Mouse (Mus musculus) forebrain, embryonic 11.5 days (tissue): ENCODE data around the gene Rap2a. TPM values are rescaled to one million over a fixed set of nuclear protein-coding genes. Genes with fewer than 3 reads are reported as not detected.

Experiments
- ATAC-seq: fragments of 200-750 bp; cut with Nextera tagmentation; replicated peaks from 2 replicates; pipeline ENCODE4 v1.8.0; 2017; ENCODE audit warnings: moderate TSS enrichment; ENCODE audit not compliant: low FRiP score
- DNase-seq: peaks from one replicate; pipeline ENCODE4 v3.0.0-alpha.2; 2017; ENCODE audit warnings: low spot score
- H3K27ac ChIP-seq: fragments of 300-500 bp; sonication (generic); 2 replicates; pipeline ENCODE4 v1.5.1; 2014; ENCODE audit warnings: low read depth, low read length
- H3K27me3 ChIP-seq: fragments of 300-500 bp; sonication (generic); 2 replicates; pipeline ENCODE4 v1.6.1; 2014; ENCODE audit warnings: mild to moderate bottlenecking, low read length, mixed read lengths; ENCODE audit not compliant: control insufficient read depth, insufficient read depth
- H3K36me3 ChIP-seq: fragments of 300-500 bp; sonication (generic); 2 replicates; pipeline ENCODE4 v1.6.1; 2014; ENCODE audit warnings: mild to moderate bottlenecking, low read length, moderate library complexity, mixed read lengths; ENCODE audit not compliant: control insufficient read depth, insufficient read depth
- H3K4me1 ChIP-seq: fragments of 300-500 bp; sonication (generic); replicated peaks from 2 replicates; pipeline ENCODE4 v1.6.1; 2014; ENCODE audit warnings: low read length, mixed read lengths; ENCODE audit not compliant: control insufficient read depth, insufficient read depth
- H3K4me2 ChIP-seq: fragments of 300-500 bp; sonication (generic); 2 replicates; pipeline ENCODE4 v1.6.1; 2014; ENCODE audit warnings: low read depth, mild to moderate bottlenecking, low read length, moderate library complexity, mixed read lengths; ENCODE audit not compliant: severe bottlenecking
- H3K4me3 ChIP-seq: fragments of 300-500 bp; sonication (generic); 2 replicates; pipeline ENCODE4 v1.5.1; 2014; ENCODE audit warnings: low read depth, low read length
- H3K9ac ChIP-seq: fragments of 300-500 bp; sonication (generic); 2 replicates; pipeline ENCODE4 v1.6.1; 2014; ENCODE audit warnings: low read length
- H3K9me3 ChIP-seq: fragments of 300-500 bp; sonication (generic); 2 replicates; pipeline ENCODE4 v1.6.1; 2016; ENCODE audit warnings: low read length, mixed read lengths; ENCODE audit not compliant: control insufficient read depth
- WGBS: fragments of 180-500 bp; shearing (Covaris S2); extraction: QIAGEN DNeasy Blood & Tissue Kit; methylation state at CpG from one replicate; pipeline ENCODE4 v1.1.7; 2014; 5-methylcytosine and 5-hydroxymethylcytosine counted together
- polyA plus RNA-seq: library from polyadenylated mRNA; unstranded; fragments of >200 nt; fragmentation: Nextera tagmentation; extraction: Ambion mirVana; gene quantifications from 2 replicates; pipeline ENCODE4 v1.2.1, GENCODE M21; 2014

Gene Rap2a
- polyA plus RNA-seq, 1 experiment from 2014 or later, result 21.7 TPM

DNA sequence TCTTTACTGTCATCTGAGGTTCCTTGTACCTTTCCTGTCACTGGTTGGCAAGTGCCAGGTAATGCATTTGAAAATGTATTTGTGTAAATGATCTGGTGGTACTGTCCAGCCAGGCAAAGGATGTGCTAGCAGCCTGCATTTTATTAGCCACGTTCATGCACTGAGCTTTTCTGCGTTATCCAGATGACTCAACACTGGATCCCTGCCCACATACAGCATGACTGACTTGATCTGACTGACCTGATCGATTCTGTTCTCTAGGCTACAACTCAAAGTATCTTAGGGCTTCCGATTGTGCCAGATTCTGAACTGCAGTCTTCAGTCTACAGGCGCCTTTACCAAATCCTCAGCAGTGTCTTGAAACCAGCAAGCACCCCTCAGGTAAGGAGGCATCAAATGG, 40.5 kb downstream of the Rap2a start:
- no peak for ATAC-seq
- H3K27me3 ChIP-seq, result no peaks in the 10 kb centered on the region
- WGBS, result 86% methylated on average over 5 of the region's 5 CpGs

DNA sequence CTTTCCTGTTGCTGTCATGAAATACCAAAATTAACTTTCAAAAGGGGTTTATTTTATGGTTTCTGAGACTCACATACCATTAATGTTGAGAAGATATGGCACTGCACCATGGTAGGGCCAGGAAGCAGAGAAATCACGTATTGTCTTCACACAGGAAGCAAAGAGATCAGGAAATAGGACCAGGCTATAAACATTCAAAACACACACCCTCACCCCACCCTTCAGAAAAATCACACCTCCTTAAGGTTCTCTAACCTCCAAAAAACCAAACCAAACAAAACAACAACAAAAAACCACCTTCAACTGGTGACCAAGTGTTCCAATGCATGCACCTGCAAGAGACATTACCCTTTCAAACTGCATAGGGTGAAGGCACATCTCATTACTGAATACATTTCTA, 41.7 kb downstream of the Rap2a start:
- ATAC-seq, result no peak
- 76% methylated on average over 1 of the region's 1 CpGs for WGBS
- H3K36me3 ChIP-seq, result no peaks in the 10 kb centered on the region
- H3K9ac ChIP-seq, result no peak overlapping the region
- no peaks in the 10 kb centered on the region for H3K9me3 ChIP-seq
- no peak overlapping the region for H3K27ac ChIP-seq
- DNase-seq, result no peak
- no peaks in the 10 kb centered on the region for H3K27me3 ChIP-seq
- no peaks in the 10 kb centered on the region for H3K4me1 ChIP-seq
- H3K4me3 ChIP-seq, result no peak overlapping the region
- H3K4me2 ChIP-seq, result no peak overlapping the region

More for the DNA sequence above, 40.5 kb downstream of the Rap2a start:
- Histone ChIP-seq H3K27ac (no peak overlapping the region), H3K9ac (no peak overlapping the region), H3K4me2 (no peak overlapping the region), H3K4me3 (no peak overlapping the region), H3K9me3 (no peaks in the 10 kb centered on the region), H3K36me3 (no peaks in the 10 kb centered on the region), H3K4me1 (no peaks in the 10 kb centered on the region)
- DNase-seq, result peak; percentile 7

DNA sequence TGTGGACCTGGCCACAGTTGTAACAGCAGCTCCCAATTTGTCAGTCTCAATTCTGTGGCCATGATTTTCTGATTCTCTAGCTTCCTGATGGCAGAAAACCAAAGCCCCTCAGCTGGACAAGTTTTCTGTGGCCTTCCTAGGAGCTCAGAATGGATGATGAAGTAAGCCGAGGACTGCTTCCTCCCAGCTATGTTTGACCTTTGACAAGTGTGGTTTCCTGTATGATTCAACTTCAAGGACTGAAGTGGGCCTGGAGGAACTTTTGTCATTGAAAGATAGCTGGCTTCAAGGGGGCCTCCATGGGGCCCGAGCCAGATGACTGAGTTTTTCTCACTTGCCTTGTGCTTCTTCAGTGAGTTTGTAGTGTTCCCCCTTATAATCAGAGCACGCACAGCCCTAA, 42.6 kb downstream of the Rap2a start:
- Histone ChIP-seq H3K4me1 (no peaks in the 10 kb centered on the region), H3K27me3 (no peaks in the 10 kb centered on the region), H3K4me2 (no peak overlapping the region), H3K9ac (no peak overlapping the region), H3K27ac (no peak overlapping the region), H3K36me3 (no peaks in the 10 kb centered on the region), H3K4me3 (no peak overlapping the region), H3K9me3 (no peaks in the 10 kb centered on the region)
- WGBS, result 82% methylated on average over 3 of the region's 3 CpGs
- no peak for ATAC-seq
- peak; percentile 13 for DNase-seq

DNA sequence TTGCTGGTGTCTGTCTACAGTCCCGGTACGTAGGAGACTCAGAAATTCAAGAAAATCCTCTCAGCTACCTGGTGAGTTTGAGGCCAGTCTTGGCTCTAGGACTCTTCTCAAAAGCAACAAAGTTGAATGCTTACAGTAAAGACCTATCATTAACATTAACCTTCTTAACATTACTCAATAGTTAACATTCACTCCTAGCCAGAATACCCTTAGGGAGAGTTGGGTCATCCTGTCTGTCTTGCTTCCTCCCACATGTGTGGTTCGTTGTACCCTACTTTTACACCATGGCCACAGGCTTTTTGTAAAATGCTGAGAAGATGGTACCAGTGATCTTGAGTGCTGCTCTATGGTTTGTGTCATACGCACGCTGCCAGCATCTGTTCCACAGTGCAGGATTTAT, 45.1 kb downstream of the Rap2a start:
- no peak overlapping the region for H3K9ac ChIP-seq
- no peaks in the 10 kb centered on the region for H3K27me3 ChIP-seq
- peak; percentile 11 for DNase-seq
- ATAC-seq, result no peak
- no peaks in the 10 kb centered on the region for H3K4me1 ChIP-seq
- no peak overlapping the region for H3K4me2 ChIP-seq
- no peak overlapping the region for H3K4me3 ChIP-seq
- H3K9me3 ChIP-seq, result no peaks in the 10 kb centered on the region
- H3K36me3 ChIP-seq, result no peaks in the 10 kb centered on the region
- no peak overlapping the region for H3K27ac ChIP-seq
- 89% methylated on average over 5 of the region's 5 CpGs for WGBS

DNA sequence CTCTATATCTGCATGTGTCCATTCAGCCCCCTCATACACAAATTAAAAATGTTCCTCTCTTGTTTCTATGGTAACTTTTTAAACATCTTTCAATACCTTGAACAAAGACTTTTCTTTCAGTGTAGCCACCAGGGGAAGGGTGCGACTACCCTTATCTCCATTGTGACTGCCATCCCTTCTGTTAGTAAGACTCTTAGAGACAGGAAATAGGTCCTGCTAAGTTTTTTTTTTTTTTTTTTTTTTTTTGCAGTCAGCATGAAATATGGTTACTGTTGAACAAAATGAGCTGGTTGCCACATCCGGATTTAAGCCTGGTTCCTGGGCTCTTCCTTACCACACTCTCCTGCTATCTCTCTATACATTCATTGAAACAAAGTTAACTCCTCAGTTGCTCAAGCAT, 47.4 kb downstream of the Rap2a start:
- Histone ChIP-seq H3K4me1 (no peaks in the 10 kb centered on the region), H3K4me2 (no peak overlapping the region), H3K36me3 (no peaks in the 10 kb centered on the region), H3K4me3 (no peak overlapping the region), H3K9me3 (no peaks in the 10 kb centered on the region), H3K27ac (no peak overlapping the region), H3K27me3 (no peaks in the 10 kb centered on the region), H3K9ac (no peak overlapping the region)
- no peak for ATAC-seq
- DNase-seq, result no peak
- WGBS, result 79% methylated on average over 2 of the region's 2 CpGs

DNA sequence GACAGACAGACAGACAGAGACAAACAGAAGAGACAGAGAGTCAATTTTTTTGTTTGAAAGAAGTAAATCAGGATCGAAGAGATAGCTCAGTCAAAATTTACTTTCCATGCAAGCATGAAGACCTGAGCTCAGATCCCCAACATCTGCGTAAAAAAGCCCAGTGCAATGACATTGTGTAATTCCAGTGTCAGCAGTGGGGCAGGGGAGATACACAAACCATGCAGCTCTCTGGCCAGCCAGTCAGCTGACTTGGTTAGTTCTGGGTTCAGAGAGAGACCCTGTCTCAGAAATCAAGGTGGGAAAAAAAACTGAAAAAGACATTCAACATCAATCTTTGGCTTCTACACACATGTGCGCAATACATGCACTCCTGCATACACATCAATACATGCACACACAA, 55.1 kb downstream of the Rap2a start:
- Histone ChIP-seq H3K4me2 (no peak overlapping the region), H3K4me1 (no peaks in the 10 kb centered on the region), H3K36me3 (no peaks in the 10 kb centered on the region), H3K9ac (no peak overlapping the region), H3K27me3 (no peaks in the 10 kb centered on the region), H3K27ac (no peak overlapping the region), H3K4me3 (no peak overlapping the region), H3K9me3 (no peaks in the 10 kb centered on the region)
- DNase-seq (peak; percentile 22), ATAC-seq (no peak)
- 90% methylated on average over 3 of the region's 3 CpGs for WGBS

DNA sequence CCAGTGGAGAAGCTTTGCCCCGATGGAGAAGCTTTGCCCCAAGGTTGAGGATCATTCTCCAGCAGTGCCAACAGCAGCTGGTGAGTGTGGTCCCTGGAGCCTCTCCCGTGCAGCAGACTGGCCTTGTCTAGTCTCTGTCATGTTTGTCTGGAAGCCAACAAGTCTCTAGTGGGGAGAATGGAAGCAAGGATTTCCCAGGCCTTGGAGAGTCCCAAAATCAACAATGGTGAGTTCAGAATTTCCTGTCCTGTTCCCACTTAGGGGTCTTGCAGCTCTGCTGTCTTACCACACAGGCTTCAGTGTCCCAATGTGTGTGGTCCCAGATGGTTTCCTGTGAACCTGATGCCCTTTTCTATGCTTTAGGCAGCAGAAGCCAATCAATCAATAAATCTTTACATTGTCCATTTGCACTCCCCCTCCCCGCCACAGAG, 56.6 kb downstream of the Rap2a start:
- 62% methylated on average over 3 of the region's 3 CpGs for WGBS
- H3K9me3 ChIP-seq, result no peaks in the 10 kb centered on the region
- H3K4me2 ChIP-seq, result no peak overlapping the region
- ATAC-seq (no peak), DNase-seq (no peak)
- H3K27ac ChIP-seq, result no peak overlapping the region
- H3K36me3 ChIP-seq, result no peaks in the 10 kb centered on the region
- H3K9ac ChIP-seq, result no peak overlapping the region
- H3K4me3 ChIP-seq, result no peak overlapping the region
- H3K27me3 ChIP-seq, result no peaks in the 10 kb centered on the region
- no peaks in the 10 kb centered on the region for H3K4me1 ChIP-seq

DNA sequence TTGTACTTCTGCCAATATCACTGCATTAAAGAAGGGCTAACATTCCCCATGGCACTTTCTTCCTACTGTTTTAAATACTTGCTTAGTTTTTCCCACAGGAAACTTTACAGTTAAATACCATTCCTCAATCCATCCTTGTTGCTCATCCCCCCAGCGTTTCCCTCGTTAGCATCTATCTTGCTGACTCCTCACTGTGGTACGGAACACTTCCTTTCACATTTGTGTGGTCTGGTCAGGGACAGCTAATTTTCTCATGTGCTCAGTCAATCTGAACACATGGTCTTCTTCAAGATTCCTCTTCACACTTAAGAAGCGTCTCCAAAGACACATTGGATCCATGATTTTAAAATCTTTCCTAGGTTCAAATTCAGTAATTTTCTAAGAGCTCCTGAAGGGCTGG, 57.2 kb downstream of the Rap2a start:
- Histone ChIP-seq H3K4me3 (no peak overlapping the region), H3K9ac (no peak overlapping the region), H3K9me3 (no peaks in the 10 kb centered on the region), H3K4me2 (no peak overlapping the region), H3K4me1 (no peaks in the 10 kb centered on the region), H3K27ac (no peak overlapping the region), H3K36me3 (no peaks in the 10 kb centered on the region), H3K27me3 (no peaks in the 10 kb centered on the region)
- DNase-seq (no peak), ATAC-seq (no peak)
- 74% methylated on average over 4 of the region's 4 CpGs for WGBS

DNA sequence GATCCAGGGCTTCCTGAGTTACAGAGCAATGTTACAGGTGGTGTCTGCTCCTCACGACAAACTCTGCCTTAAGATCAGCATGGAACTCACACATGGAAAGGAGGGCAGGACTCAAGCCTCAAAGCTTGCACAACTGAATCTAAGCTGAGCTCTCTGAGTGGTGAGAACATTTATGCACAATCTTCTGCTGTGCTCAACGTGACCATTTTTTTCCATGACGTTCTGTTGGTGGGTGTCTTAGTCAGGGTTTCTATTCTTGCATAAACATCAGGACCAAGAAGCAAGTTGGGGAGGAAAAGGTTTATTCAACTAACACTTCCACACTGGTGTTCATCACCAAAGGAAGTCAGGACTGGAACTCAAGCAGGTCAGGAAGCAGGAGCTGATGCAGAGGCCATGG, 57.7 kb downstream of the Rap2a start:
- no peaks in the 10 kb centered on the region for H3K4me1 ChIP-seq
- no peak overlapping the region for H3K4me3 ChIP-seq
- H3K27me3 ChIP-seq, result no peaks in the 10 kb centered on the region
- DNase-seq (no peak), ATAC-seq (no peak)
- WGBS, result 94% methylated on average over 3 of the region's 3 CpGs
- H3K27ac ChIP-seq, result no peak overlapping the region
- no peaks in the 10 kb centered on the region for H3K9me3 ChIP-seq
- no peaks in the 10 kb centered on the region for H3K36me3 ChIP-seq
- no peak overlapping the region for H3K4me2 ChIP-seq
- no peak overlapping the region for H3K9ac ChIP-seq
